Mouse (Mus musculus): ENCODE data around the gene Gdf1.

The Gdf1 gene

GRCm38 (mm10) chr8:70364066-70364465 is 34.4 kb downstream of the Gdf1 start:
- no peak for DNase-seq (ENCODE audit: low spot score)

- DNase-seq (ENCODE audit: low spot score), result no peak
Measured at GRCm38 (mm10) chr8:70366588-70366987, 37.0 kb downstream of the Gdf1 start.

DNA sequence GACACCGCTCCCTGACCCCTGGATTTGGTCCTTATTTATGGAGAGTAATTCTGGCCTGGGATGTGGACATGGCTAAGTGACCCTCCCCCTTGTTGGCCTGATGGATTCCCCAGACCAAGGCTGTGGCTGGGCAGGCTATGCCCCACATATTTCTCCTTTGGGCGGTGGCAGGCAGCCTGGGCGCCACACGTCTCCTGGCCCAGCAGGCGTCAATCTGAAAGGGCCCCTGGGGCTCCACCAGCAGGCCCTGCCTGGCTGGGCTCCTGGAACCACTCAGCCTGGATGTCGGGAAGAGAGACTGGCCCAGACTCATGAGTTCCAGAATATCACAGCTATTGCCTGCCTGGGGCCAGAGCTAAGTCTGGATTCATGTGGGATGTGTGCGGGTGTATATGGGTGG is 40.9 kb downstream of the Gdf1 start:
- no peak for DNase-seq (ENCODE audit: low spot score)

DNA sequence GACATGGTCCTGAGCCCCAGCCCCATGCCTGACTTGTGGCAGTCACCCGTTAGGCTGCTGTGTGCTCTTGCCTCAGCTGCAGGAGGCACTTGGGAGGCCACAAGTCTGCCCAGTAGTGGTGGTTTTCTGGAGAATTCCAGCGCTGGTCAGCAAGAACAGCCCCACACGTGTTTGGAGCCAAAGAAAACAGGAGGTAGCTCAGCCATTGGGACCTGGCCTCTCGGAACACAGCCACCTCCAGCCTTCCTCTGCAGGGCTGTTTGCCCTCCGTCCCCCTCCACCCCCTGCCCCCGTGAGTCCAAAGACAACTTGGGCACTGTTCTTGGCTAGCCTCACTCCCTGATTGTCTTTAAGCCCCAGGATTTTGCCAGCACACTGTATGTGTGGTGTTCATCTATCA is 42.3 kb downstream of the Gdf1 start:
- DNase-seq (ENCODE audit: low spot score), result no peak

DNA sequence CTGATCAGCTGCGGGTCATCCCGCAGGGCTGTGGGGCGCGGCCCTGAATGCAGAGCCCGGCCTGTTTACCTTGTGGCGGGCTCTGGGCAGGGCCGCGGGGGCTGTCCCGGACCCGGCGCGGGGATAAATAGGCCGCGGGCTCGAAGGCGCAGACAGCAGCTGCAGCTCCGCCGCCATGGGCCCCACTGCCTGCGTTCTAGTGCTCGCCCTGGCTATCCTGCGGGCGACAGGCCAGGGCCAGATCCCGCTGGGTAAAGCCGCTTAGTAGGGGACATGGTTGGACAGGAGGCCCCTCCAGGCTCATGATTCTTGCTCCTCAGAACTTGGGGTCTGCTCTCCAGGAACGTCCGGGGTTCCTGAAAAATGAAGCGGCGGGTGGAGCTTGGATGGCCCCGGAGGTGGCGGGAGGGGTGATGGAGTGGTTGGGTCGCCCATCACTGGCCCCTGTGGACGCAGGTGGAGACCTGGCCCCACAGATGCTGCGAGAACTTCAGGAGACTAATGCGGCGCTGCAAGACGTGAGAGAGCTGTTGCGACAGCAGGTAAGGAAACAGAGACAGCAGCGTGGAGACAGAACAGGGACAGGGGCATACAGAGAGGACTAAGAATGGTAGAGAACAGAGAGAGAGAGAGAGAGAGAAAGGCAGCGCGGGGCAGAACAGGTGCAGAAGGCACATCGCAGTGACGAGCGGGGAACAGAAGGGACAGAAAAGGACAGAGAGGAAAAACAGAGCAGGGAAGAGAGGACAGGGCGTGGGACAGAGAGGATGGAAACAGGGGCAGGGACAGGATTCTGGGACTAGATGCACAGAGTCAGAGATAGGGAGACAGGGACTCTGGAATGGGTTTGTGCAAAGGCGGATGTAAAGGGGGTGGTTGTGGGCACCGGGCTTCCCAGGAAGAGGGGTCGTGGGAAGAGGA is 44.0 kb downstream of the Gdf1 start, which contains the start of gene Comp:
Comp (plus strand) TSS at position 162 of the 921 bp plus-strand sequence.
- no peak for DNase-seq (ENCODE audit: low spot score)

DNA sequence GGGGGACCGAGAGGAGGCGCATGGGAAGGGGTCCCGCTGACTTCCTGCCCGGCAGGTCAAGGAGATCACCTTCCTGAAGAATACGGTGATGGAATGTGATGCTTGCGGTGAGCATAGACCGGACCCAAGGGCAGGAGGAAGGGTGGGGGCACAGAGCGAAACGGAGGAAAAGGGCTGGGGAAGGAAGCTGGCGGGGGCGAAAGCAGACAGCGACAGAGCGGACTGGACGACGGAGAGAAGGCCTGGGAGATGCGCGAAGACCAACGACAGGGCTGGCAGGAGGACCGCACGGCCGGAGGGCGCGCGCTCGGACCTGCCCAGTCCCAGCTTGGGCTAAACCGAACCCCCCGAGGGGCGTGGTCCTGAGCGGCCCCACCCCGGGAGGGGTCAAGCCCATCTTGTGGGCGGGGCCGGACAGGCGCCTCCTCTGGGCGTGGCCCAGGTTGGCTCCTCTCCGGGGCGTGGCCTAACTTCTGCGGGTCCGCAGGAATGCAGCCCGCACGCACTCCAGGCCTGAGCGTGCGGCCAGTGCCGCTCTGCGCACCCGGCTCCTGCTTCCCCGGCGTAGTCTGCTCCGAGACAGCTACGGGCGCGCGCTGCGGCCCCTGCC is 44.8 kb downstream of the Gdf1 start:
- no peak for DNase-seq (ENCODE audit: low spot score)

DNA sequence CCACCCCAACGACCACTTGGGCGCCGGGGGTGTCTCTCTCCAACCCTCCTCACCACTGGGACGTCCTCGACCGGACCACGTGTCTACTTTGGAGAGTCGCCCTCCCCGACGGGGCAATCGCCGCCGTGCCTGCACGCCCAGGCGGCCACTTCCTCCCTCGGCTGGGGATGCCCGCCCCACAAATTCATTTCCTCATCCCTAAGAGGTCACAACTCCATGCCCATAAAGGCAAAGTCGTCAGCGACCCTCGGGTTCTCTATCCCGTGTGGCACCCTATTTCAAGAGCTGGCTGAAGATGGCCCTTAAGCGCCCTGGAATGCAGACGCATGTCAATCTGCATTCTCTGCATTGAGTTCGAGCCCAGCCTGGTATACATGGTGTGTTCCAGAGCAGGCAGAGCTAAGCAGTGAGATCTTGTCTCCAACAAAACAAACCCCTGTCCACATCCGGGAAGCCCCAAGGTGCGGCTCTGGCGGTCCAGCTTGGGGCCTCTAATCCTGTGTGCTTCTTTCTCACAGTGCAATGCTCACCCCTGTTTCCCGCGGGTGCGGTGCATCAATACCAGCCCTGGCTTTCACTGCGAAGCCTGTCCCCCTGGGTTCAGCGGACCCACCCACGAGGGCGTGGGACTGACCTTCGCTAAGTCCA is 45.7 kb downstream of the Gdf1 start:
- DNase-seq (ENCODE audit: low spot score), result no peak

- no peak for DNase-seq (ENCODE audit: low spot score)
Measured at GRCm38 (mm10) chr8:70376275-70376741, 46.7 kb downstream of the Gdf1 start.

DNA sequence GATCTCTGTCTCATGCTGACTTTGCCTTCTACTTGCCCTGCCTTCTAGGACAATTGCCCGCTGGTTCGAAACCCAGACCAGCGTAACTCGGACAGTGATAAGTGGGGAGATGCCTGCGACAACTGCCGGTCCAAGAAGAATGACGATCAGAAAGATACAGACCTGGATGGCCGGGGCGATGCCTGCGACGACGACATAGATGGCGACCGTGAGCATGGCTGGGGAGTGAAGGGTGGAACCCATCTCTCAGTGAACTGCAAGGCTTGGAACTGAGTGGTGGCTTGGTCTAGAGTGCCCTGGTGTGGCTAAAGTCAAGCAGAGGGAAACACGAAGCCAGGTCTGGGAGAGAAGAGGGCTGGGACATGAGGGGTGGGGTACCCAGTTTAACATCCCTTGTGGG is 47.4 kb downstream of the Gdf1 start:
- DNase-seq (ENCODE audit: low spot score), result no peak

DNA sequence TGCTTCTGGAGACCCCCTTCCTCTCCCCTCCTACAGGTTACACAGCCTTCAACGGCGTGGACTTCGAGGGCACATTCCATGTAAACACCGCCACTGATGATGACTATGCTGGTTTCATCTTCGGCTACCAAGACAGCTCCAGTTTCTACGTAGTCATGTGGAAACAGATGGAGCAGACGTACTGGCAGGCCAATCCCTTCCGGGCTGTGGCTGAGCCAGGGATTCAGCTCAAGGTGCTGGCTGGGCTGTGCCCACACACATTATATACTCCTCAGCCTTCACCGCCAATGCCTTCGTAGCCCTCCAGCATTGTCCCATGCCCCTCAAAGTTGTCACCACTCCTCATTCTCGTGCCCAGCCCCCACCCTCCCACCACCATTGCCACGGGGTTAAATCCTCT is 50.5 kb downstream of the Gdf1 start:
- DNase-seq (ENCODE audit: low spot score), result no peak

All from urinary bladder, postnatal 10 days (tissue).